Mouse (Mus musculus) kidney, postnatal 4 days (tissue): ENCODE results near the gene Iqcd.

Experiments used
- DNase-seq, 2 experiments: peaks; one replicate each; pipeline ENCODE4 v3.0.0; 2021; ENCODE audit warnings: mixed read lengths in 2 of 2

Gene Iqcd

DNA sequence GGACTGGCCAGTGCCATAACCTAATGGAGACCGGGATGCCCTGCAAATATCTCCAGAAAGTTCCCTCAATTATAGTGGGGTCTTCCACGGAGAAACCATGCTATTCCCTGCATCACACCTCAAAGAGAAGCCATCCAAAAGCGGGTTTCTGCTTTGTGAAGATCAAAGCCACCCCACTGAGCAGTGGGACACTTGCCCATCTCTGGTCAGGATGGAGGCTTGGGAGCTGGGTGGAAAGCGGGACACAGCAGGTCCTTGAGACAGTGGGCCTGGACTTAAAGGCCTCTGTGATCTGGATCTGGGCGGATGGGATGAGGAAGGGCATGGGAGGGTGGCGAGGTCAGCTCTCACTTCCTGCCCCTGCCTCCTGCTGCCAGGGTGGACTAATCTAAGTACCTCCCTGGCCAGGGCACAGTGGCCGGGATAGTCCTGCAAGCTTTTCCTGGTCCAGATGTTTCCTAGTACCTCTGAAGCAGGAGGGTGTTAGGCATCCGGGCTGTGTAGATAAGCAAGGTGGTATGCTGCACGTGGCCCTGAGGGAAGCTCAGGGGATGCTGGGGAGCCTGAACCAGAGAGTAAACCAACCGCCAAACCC, 14.2 kb upstream of the Iqcd start:
- no peak for DNase-seq

DNA sequence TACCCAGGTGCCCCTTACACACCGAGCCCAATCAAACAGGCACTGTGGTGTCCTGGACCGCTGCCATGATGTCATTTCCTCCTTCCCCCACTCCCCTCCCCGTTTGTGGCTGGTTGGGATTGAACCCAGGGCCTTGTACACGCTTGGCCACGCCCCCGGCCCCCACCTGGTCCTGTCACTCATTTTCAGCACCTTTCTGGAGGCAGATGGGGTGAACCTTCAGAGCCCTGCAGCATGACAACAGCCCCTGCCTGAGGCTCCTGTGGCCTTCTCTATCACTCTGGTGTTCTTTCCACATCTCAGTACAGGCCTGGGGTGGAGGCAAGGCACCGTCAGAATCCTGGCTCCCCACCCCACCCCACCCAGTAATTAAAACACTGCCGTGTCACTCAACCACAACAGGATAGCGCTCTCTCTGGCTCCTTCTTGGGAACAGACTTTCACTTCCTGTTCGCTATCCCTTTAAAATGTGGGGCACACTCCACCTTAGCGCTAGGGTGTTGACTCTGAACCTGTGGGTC, 12.0 kb upstream of the Iqcd start:
- no peak for DNase-seq

DNA sequence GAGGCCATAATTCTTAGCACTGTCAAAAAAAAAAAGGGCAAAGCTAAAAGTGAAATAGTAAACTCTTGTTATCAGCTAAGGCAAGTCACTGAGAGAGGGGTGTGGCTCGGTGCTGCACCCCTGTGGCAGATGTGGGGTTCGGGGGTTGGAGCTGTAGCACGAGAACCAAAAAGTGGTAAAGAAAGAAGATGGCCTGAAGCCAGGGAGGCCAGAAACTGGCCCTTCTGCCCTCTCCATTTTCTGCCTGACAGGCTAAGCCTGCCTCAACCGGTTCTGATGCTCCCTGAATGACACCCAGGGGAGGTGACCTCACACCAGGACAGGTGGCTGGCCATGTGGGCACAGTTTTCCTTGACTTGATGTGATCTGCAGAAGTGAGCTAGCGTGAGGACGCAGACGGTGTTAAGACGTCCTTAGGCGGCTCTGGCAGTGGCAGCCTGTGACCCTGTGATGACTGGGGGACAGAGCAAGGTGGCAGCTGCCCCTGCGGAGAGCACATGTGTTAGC, 10.8 kb upstream of the Iqcd start:
- DNase-seq, result peak in 1 of 2 experiments; percentile 61

DNA sequence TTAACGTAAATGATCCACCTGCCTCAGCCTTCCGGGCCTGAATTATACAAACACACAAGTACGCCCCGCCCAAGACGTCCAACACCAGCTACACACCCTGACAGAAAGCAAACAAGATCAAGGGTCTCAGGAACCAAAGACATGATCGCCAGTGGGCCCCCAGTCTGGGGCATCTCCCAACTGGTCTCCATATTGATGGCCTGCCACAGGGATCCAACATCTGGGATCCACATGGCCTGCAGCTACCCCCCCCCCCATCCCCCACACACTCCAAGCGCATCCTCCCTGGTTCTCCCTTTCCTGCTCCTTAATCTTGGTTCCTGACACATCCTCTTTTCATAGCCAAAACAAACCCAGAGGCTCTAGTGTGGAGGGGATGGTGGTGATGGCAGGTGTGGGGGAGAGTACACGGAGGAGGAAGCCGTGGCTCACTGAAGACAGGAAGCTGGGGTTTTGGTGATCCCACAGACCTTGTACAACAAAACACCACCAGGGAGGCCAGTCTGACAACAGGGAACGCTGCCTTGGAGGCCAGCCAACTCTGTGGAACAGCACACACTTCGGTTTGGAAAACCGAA, 10.2 kb upstream of the Iqcd start:
- peak; percentile 82 to 87 for DNase-seq

DNA sequence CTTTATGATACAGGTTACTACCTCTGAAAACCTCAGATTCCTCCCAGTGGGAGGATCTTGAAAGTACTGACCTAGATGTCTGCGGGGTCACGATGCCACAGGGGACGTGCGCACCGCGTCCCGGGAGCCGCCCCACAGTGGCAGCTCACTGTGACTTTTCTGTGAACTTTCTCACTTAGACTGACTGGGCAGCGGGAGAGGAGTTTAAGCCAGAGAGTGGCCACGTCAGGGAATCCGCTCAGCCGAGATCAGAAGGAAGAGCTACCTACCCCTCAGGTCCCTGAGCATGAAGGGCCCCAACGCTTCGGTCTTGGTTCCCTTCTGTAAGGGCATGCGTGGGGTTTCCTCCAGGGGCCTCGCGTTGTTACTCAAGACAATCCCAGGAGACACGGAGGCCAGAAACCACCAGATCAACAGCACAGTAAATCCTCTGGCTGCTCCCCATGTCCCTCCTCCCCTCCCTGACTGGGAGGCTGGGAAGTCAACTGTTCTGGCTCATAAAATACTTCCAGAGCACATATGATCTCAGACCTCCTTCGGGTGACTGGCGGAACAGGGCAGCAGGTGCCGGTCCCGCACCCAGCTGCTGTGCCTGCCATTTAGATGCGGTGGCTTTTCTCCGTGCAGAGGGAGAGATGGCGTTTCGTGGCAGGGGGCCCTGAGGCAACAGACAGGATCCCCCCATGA, 9.5 kb upstream of the Iqcd start:
- DNase-seq, result peak; percentile 75 to 85

DNA sequence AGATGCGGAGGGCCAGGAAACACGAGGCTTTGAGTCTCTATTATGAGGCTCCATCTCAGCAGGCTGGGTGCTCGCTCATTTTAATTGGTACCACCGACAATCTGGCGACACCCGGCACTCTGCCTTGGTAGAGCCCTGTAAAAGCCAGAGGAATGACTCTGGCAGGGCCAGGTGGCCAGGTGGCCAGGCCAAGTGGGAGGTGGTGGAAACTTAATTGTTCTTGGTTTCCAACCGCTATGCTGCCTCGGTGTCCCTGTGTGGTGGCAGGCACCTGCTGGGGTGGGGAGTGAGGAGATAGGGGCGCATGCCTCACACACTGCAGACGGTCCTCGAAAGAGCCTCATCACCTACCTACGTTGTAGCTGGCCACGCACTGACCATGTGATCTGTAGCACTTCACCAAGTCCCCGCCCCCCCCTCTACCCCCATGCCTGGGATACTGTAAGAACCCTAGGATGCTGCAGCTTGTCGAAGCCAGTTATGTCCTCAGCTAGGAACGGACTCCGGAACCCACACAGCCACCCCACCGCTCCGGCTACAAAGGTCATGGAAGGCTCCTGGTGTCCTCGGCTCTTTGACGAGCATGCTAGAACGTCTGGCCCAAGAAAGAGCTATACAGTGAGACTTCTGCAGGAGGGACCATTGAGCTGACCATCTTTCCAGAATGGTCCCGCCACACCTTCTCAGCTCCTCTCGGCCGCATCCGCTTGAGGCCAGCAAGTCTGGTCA, 8.8 kb upstream of the Iqcd start:
- no peak for DNase-seq

DNA sequence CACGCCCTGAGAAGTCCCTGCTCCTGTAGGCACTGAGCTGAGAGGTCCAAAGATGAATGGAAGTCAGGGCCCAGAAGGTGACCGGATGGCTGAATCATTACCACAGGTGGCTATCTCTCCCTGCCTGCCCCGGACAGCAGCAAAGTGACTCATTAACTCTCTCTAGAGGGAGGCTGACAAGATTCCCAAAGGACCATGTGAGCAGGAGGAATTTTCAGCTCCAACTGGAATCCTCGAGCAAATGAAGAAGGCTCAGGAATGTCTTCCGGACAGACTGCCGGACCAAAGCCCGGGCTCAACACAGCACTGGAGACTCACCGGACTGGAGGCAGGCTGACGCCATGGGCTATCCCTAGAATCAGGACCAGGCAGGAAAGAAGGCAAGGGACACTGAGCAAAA, 6.8 kb upstream of the Iqcd start:
- DNase-seq, result peak in 1 of 2 experiments; percentile 59

DNA sequence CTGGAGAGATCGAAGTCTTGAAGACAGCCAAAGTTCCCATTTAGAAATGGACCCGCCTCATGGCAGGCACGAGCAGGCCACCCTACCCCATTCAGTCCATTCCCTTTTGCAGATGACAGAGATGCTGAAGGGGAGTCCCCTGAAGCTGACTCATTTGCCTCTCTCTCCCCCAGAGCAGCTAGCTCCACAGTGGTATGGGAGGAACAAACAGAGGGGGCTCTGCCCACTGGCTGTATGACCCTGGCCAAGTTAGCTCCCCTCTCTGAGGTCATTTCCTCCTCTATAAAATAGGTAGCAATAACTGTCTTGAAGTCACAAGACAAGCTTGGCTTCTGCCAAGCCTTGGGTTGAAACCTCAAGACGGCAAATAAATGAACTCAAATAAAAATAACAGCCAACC, 5.3 kb upstream of the Iqcd start:
- DNase-seq, result no peak

DNA sequence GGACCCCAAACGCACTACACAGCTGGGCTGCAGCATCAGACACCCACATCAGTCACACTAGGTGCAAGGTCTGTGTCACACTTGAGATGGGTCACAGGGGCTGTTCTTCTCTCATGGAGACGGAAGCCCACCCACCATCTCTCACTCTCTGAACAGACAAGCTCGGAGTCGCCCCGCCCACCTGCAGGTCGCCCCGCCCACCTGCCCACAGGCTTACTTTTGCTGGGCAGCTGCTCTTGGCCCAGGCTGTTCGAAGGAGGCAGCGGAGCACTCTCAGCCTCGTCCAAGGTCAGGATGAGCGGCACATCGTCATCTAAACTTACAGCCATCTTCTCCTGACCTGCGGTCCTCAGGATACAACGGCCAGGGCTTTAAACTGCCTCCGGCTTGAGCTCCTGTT, 3.8 kb upstream of the Iqcd start:
- DNase-seq, result peak; percentile 50 to 55

DNA sequence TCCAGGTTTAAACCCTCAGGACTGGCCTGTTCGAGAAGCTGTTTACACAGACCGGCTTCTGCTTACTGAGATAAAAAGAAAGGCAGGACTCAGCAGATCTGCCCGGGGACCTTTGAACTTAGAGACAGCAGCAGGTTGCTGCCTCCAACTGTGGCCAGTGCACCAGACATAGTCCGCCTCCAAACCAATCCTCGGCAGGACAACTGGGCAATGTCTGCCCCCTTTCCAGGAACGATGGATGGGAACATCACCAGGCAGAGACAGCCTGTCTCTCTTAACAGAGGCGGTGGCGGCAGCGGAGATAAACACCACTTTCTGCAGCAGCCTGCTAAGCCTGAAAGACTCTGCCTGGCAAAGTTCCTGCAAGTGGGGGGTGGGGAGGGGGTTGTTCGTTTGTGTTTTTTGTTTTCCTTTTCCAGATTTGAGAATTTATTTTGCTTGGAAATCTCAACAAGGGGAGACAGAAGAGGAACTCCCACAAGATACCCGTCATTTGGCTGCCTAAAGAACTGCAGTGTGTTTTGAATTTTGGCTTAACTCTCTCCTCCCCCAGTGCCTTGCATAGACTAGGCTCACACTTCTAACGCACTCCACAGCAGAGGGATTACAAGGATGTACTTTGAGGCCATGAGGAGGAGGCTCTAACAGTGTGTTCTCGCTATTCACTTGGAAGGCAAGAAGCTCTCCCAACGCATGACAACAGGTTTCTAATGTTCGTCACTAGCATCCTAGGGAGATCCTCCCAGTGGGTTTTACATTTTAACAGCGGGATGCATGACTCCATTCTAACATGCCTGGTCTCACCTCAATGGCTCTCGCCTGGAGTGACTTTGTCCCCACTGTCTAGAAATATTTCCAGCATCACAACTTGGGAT, 1.8 kb upstream of the Iqcd start:
- peak; percentile 68 to 76 for DNase-seq

DNA sequence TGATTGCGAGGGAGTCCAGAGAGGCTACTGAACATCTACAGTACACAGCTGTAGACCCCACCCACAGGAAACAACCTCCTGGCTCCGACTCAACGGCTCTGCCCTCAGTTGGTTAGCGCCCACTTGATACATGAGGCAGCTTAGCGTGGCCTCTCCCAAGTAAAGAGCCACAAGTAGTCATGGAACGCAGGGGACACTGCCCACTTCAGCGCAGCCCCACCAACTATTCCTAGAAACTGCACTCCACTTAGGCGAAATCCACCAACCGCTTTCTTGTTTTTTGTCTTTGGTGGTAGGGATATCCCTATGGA, 1.2 kb upstream of the Iqcd start:
- peak in 1 of 2 experiments; percentile 63 for DNase-seq

DNA sequence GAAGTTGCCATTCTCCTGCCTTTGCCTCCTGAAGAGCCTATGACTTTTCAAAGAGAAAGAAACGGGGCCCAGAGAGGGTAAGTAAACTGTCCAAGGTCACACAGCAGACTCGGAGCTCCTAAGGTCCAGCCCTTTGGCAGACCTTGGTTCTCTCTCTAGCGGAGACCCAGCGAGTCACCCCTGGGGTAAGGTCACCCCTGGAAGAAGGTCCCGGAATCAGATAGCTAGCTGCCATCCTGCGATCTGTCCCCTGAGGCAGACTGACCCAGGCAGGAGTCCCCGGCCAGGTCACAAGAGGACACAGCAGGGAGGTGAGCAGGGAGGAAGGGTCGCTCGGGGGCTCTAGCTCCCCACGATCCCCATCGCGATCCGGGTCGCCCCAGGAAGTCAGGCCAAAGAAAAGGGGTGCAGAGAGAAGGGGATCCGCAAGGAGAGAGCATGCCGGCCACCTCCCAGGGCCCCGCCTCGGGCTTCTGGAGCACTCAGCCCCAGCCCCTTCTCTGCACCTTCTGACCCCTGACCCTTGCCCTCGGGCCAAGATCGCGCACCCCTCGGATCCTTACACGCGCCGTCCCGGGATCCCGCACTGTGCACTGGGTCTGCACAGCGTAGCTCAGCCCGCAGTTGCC, 762 bp upstream of the Iqcd start:
- DNase-seq, result no peak

DNA sequence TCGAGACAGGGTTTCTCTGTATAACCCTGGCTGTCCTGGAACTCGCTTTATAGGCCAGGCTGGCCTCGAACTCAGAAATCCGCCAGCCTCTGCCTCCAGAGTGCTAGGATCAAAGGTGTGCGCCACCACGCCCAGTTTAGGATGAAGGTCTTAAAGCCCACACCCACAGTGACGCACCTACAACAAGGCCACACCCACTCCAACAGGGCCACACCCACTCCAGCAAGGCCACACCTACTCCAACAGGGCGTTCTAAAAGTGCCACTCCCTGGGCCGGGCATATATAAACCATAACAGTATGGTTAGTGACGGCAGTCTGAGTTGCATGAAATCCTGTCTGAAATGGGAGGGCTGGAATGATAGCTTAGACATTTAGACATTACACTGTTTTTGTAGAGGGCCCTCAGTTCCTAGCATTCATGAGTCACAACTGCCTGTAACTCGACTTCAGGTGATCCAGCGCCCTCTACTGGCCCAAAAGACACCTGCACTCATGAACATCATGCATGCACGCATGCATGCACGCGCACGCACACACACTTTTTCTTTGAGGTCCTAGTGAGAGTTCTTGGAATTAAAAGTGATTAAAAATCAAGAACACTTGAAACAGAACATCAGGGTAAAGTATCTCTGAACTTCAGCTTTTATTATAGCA, 1.7 kb downstream of the Iqcd start:
- peak; percentile 61 to 72 for DNase-seq

DNA sequence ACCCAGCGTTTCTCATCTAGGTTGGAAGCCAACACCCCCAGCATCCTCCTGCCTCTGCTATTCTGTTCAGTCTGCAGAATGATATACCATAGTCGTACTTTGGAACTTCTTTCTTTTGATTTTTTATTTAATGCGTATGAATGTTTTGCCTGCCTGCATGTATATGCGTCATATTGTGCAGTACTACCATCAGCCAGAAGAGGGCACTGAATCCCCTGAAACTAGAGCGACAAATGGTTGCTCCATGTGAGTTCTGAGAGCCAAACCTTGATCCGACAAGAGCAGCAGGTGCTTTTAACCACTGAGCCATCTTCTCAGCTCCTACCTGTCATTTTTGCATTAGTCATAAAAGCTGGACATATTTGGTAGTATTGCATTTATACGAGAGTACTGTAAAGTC, 3.3 kb downstream of the Iqcd start:
- DNase-seq, result peak in 1 of 2 experiments; percentile 45

DNA sequence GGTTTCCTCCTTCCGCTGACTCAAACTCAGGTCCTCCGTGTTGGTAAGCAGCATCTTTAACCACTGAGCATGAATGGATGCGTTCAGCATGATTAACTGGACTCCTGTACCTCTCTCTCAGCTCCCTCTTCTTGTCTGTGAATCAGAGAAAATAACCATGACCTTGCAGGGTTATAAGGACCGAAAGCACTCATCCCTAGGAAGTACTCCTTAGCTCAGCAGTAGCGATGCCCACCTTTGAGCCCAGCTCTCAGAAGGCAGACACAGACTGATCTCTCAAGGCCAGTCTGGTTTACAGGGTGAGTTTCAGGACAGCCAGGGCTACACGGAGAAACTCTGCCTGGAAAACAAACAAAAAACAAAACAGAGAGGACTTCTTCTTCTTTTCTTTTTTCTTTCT, 5.7 kb downstream of the Iqcd start:
- DNase-seq, result no peak

DNA sequence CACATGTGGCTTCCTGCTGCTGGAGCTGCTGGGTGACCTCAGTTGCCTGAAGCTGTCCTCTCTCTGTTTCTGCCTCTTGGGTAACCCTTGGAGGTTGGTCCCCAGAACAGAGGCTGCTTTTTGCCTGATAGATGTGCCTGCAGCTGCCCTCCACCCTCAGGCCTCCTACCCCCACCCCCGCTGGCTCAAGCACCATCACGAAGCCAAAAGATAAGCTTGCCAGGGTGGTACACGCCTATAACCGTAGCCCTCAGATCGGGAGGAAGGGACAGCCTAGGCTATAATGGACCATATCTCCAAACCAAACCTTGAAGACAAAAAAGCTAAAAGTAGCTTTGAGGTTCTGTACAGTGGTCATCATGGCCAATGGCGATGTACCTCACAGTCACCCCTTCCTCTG, 10.8 kb downstream of the Iqcd start:
- no peak for DNase-seq

DNA sequence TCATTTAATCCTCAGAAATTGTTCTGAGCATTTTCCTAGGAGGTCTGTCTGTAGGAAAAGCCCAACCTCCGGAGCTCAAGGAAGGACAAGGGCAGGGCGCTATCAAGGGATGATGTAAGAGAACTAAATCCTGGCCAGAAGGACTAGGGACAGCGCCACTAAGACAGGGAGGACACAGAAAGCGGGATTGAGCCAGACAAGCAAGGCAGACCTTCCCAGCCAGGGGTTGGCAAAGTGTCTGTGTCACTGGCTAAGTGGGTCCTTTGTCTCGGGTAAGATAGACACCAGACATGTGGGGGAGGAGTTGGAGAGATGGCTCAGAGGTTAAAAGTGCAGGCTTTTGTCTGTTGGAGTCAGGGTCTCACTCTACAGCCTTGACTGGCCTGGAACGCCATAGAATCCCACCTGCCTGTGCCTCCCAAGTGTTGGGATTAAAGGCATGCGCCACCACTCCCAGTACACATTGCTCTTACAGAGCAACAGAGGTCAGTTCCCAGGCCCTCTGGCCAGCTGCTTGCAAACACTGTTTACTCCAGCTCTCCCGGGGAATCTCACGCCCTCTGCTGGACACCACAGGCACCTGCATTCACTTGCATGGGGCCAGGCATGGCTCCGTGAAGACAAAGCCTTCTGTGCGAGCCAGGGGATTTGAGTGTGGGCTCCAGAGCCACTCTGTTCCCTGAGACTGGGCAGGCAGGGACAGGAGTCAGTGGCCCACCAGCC, 12.3 kb downstream of the Iqcd start:
- peak; percentile 52 to 58 for DNase-seq

DNA sequence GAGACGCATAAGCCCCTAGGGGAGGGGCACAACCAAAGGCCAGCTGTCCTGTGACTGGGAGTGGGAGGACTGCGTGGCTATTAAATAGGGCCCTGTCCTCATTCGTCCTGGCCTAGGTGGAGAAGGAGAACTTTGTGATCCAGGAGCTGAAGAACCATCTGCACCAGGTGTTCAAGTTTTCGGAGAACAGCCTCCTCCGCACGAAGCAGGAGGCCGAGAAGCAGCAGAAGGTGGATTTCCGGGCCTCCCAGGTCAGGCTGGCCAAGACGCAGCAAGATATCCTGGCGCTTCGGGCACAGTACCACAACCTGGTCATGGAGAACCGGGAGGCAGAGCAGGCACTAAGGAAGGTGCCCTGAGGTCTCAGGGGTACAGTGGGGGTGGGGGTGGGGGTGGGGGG, 13.4 kb downstream of the Iqcd start:
- no peak for DNase-seq

DNA sequence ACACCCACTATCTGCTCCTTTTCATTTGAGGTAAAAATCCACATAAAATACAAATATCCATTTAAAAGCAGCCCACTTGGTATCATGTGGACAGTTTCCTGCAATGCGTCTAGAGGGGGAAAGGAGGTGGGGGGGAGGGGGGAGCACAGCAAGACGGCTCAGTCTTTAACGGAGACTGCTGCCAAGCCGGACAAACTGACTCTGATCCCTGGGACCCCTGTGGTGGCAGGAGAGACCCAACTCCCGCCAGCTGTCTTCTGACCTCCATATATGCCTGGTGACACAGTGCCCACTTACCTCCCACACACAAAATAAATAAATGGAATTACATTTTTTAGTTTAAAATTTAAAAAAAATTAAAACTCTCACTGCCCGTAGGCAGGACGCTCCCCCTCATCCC, 14.7 kb downstream of the Iqcd start:
- DNase-seq, result no peak

DNA sequence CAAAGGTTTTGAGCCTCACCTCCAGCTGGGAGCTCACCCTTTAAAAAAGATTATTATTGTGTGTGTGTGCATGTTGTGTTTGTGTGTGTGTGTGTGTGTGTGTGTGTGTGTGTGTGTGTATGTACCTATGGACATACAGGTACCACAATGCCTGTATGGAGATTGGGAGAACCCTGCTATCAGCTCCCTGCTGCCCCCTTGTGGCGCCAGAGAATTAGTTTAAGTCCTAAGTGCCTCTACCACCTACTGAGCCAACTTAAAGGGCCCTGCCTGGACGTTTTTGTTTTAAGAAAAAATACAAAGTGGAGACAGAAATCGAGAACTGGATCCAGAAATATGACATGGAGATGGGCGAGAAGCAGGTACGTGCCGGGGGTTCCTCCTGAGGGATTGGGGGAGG, 16.0 kb downstream of the Iqcd start:
- DNase-seq, result peak; percentile 94

DNA sequence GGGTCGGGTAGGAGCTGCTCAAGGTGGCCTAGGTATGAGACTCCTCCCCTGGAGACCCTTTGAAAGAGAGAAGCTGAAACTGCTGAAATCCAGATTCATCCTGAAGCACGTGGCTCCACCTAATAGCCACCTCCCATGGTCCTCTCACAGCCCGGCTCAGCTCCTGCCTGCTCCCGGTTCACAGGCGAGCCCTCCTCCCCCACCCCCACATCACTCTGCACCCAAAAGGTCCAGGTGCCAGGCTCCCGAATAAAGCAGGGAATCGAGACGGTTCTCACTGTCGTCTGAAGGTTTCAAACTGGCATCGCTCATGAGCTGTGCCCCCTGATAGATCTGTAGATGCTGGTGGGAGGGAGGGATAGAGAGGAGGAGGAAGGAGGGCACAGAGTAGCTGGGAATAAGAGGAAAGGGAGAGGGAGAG, 16.4 kb downstream of the Iqcd start:
- peak in 1 of 2 experiments; percentile 48 for DNase-seq
